ENCODE assay signal across 38 mouse cellular contexts in the genomic region with DNA sequence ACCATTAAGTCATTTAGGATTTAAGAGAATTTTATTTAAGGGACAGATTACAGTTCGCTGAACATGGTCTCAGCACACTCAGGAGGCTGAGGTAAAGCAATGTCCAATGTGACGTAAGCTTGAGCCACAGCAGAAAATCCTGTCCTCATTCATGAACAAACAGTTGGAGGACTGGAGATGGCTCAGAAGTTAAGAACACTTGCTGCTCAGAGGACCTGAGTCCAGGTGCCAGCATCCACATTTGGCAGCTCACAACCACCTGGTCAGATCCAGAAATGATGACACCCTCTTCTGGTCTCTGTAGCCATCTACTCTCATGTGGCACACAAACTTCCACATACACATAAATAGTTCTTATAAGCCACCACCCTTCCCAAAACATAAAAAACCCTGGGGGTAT. TPM values are rescaled to one million over a fixed set of nuclear protein-coding genes. Genes with fewer than 3 reads are reported as not detected.
"Had no signal": no experiment of that assay in that cellular context is flagged by ENCODE, and none has a peak within 500 bp of the region (broad histone marks: within the 10 kb centered on the region; RNA-seq: fewer than 3 reads in every experiment).

No protein-coding gene starts in this region.

- H3K27ac ChIP-seq: embryonic facial prominence, embryonic 10.5 days; embryonic facial prominence, embryonic 12.5 days; embryonic facial prominence, embryonic 13.5 days; embryonic facial prominence, embryonic 15.5 days; forebrain, embryonic 10.5 days; forebrain, embryonic 12.5 days; forebrain, embryonic 13.5 days; forebrain, embryonic 15.5 days; gastrocnemius, adult 2 months; heart, adult 2 months had no signal

- ATAC-seq: forebrain, embryonic 13.5 days; forebrain, embryonic 14.5 days; forebrain, embryonic 15.5 days; forebrain, embryonic 16.5 days; forebrain, postnatal 0 days had no signal

- H3K4me3 ChIP-seq: embryonic facial prominence, embryonic 10.5 days; embryonic facial prominence, embryonic 12.5 days; embryonic facial prominence, embryonic 13.5 days; embryonic facial prominence, embryonic 15.5 days; erythroblast, embryonic 14.5 days; forebrain, embryonic 10.5 days; forebrain, embryonic 12.5 days; forebrain, embryonic 13.5 days; forebrain, embryonic 15.5 days; gastrocnemius, adult 2 months; heart, adult 2 months had no signal

- H3K9me3 ChIP-seq: embryonic facial prominence, embryonic 10.5 days; embryonic facial prominence, embryonic 12.5 days; embryonic facial prominence, embryonic 13.5 days; embryonic facial prominence, embryonic 15.5 days; forebrain, embryonic 10.5 days; forebrain, embryonic 12.5 days; forebrain, embryonic 13.5 days; forebrain, embryonic 15.5 days had no signal

- H3K4me2 ChIP-seq: embryonic facial prominence, embryonic 12.5 days; embryonic facial prominence, embryonic 13.5 days; embryonic facial prominence, embryonic 15.5 days; forebrain, embryonic 12.5 days; forebrain, embryonic 13.5 days; forebrain, embryonic 15.5 days had no signal

- H3K27me3 ChIP-seq: embryonic facial prominence, embryonic 15.5 days; forebrain, embryonic 15.5 days had no signal

- H3K36me3 ChIP-seq: embryonic facial prominence, embryonic 10.5 days; embryonic facial prominence, embryonic 12.5 days; embryonic facial prominence, embryonic 13.5 days; embryonic facial prominence, embryonic 15.5 days; forebrain, embryonic 10.5 days; forebrain, embryonic 12.5 days; forebrain, embryonic 15.5 days had no signal

- H3K9ac ChIP-seq: embryonic facial prominence, embryonic 12.5 days; embryonic facial prominence, embryonic 13.5 days; embryonic facial prominence, embryonic 15.5 days; forebrain, embryonic 12.5 days; forebrain, embryonic 13.5 days; forebrain, embryonic 15.5 days; forebrain, postnatal 0 days had no signal

- DNase-seq: cerebellum, adult 2 months; cerebellum, adult 8-10 months; cerebellum, adult 9-10 months; cerebellum, adult 9-11 months; cerebellum, postnatal 10 days; cerebellum, postnatal 14 days; cerebellum, postnatal 25 days; cerebellum, postnatal 36 days; embryo, embryonic 11 days; forebrain, postnatal 0 days; gastrocnemius, adult 2 months; gastrocnemius, postnatal 10 days; gastrocnemius, postnatal 14 days; gastrocnemius, postnatal 25 days; gastrocnemius, postnatal 36 days; heart, adult 18-20 months; heart, adult 2 months had no signal

RNA-seq across cellular contexts. Expression of a gene that starts 3.0 kb away (rescaled TPM):
- polyA plus RNA-seq: erythroblast, embryonic 14.5 days had no signal

RNA-seq across cellular contexts. Expression of a gene that starts 23.5 kb away (rescaled TPM):
- total RNA-seq: common myeloid progenitor, adult 5-6 weeks; forebrain, postnatal 0 days; gastrocnemius, adult 18-20 months; gastrocnemius, adult 2 months; gastrocnemius, adult 8-10 months; gastrocnemius, postnatal 10 days; gastrocnemius, postnatal 14 days; gastrocnemius, postnatal 25 days; gastrocnemius, postnatal 36 days; gastrocnemius, postnatal 4 days; granulocyte monocyte progenitor cell, adult 5-6 weeks; heart, adult 18-20 months; heart, adult 2 months had no signal
- polyA plus RNA-seq: cortical plate, adult 2 months; embryonic facial prominence, embryonic 11.5 days; embryonic facial prominence, embryonic 13.5 days; embryonic facial prominence, embryonic 14.5 days; embryonic facial prominence, embryonic 15.5 days; erythroblast, embryonic 14.5 days; forebrain, embryonic 11.5 days; forebrain, embryonic 12.5 days; forebrain, embryonic 13.5 days; forebrain, embryonic 14.5 days; forebrain, postnatal 0 days; frontal cortex, adult 2 months; heart, adult 2 months had no signal
